Mouse (Mus musculus) layer of hippocampus, adult 11-12 months (tissue): ENCODE data around the gene Smc1b.

Experiments used
- DNase-seq: peaks from one replicate; pipeline ENCODE4 v3.0.0; 2022; ENCODE audit warnings: low spot score

Smc1b gene

GRCm38 (mm10) chr15:85022211-85022610, 109.6 kb downstream of the Smc1b start:
- no peak for DNase-seq

GRCm38 (mm10) chr15:85016951-85017664, 114.7 kb downstream of the Smc1b start, which contains the start of gene Upk3a:
Gene Upk3a, plus strand, starts transcription at chr15:85017141.
- DNase-seq, result no peak

- DNase-seq, result peak; percentile 50
These were observed 116.0 kb downstream of the Smc1b start for GRCm38 (mm10) chr15:85015771-85016170.
